Mouse (Mus musculus): ENCODE measurements around the gene Cdkn2d. TPM values are rescaled to one million over a fixed set of nuclear protein-coding genes. Genes with fewer than 3 reads are reported as not detected.
A peak's percentile ranks its signal among the peaks of the same experiment; 100 is the strongest.
"Not testable (repeated sequence)": the region's sequence is repeated elsewhere in the genome, so short reads cannot be mapped to it uniquely, and the experiment has no call there.

Cdkn2d gene
- total RNA-seq, 2 experiments from 2014 or later, result 75.3 to 138 TPM

- no peak for ATAC-seq (ENCODE audit: poor library complexity, severe bottlenecking)
Observed at GRCm38 (mm10) chr9:21276307-21276706, 14.9 kb downstream of the Cdkn2d start.

GRCm38 (mm10) chr9:21275727-21276126 is 15.5 kb downstream of the Cdkn2d start:
- no peak for ATAC-seq (ENCODE audit: poor library complexity, severe bottlenecking)

- ATAC-seq (ENCODE audit: poor library complexity, severe bottlenecking), result no peak
Observed at GRCm38 (mm10) chr9:21275013-21275710, 16.0 kb downstream of the Cdkn2d start.

- ATAC-seq (ENCODE audit: poor library complexity, severe bottlenecking), result no peak
Observed at GRCm38 (mm10) chr9:21274336-21274735, 16.9 kb downstream of the Cdkn2d start.

GRCm38 (mm10) chr9:21273520-21274228 is 17.5 kb downstream of the Cdkn2d start:
- no peak for ATAC-seq (ENCODE audit: poor library complexity, severe bottlenecking)

GRCm38 (mm10) chr9:21273094-21273493 is 18.1 kb downstream of the Cdkn2d start:
- ATAC-seq (ENCODE audit: poor library complexity, severe bottlenecking), result no peak

GRCm38 (mm10) chr9:21272391-21272790 is 18.8 kb downstream of the Cdkn2d start:
- ATAC-seq (ENCODE audit: poor library complexity, severe bottlenecking), result no peak

GRCm38 (mm10) chr9:21269590-21269989 is 21.6 kb downstream of the Cdkn2d start:
- ATAC-seq (ENCODE audit: poor library complexity, severe bottlenecking), result not testable (repeated sequence)

GRCm38 (mm10) chr9:21268305-21268704 is 22.9 kb downstream of the Cdkn2d start:
- no peak for ATAC-seq (ENCODE audit: poor library complexity, severe bottlenecking)

- ATAC-seq (ENCODE audit: poor library complexity, severe bottlenecking), result no peak
Observed at GRCm38 (mm10) chr9:21266889-21267288, 24.3 kb downstream of the Cdkn2d start.

- ATAC-seq (ENCODE audit: poor library complexity, severe bottlenecking), result no peak
Observed at GRCm38 (mm10) chr9:21265611-21266010, 25.6 kb downstream of the Cdkn2d start.

GRCm38 (mm10) chr9:21265000-21265561 is 26.1 kb downstream of the Cdkn2d start, which contains the start of gene Atg4d:
Gene Atg4d, plus strand, starts transcription at chr9:21265293.
- peak; percentile 93 for ATAC-seq (ENCODE audit: poor library complexity, severe bottlenecking)

GRCm38 (mm10) chr9:21264272-21264999 is 26.8 kb downstream of the Cdkn2d start:
- ATAC-seq (ENCODE audit: poor library complexity, severe bottlenecking), result no peak

GRCm38 (mm10) chr9:21261831-21262230 is 29.4 kb downstream of the Cdkn2d start:
- peak; percentile 27 for ATAC-seq (ENCODE audit: poor library complexity, severe bottlenecking)

- ATAC-seq (ENCODE audit: poor library complexity, severe bottlenecking), result no peak
Observed at GRCm38 (mm10) chr9:21260491-21261040, 30.6 kb downstream of the Cdkn2d start.

- not testable (repeated sequence) for ATAC-seq (ENCODE audit: poor library complexity, severe bottlenecking)
Observed at GRCm38 (mm10) chr9:21256349-21256748, 34.9 kb downstream of the Cdkn2d start.

GRCm38 (mm10) chr9:21254690-21255089 is 36.5 kb downstream of the Cdkn2d start:
- ATAC-seq (ENCODE audit: poor library complexity, severe bottlenecking), result no peak

GRCm38 (mm10) chr9:21251116-21251735 is 40.0 kb downstream of the Cdkn2d start:
- ATAC-seq (ENCODE audit: poor library complexity, severe bottlenecking), result no peak

- ATAC-seq (ENCODE audit: poor library complexity, severe bottlenecking), result no peak
Observed at GRCm38 (mm10) chr9:21250509-21250908, 40.7 kb downstream of the Cdkn2d start.
